Mouse (Mus musculus) liver, adult 2 months (tissue): ENCODE results near the gene Vmn2r121. TPM values are rescaled to one million over a fixed set of nuclear protein-coding genes. Genes with fewer than 3 reads are reported as not detected.

Source experiments
- DNase-seq: peaks from one replicate; pipeline ENCODE4 v3.0.0-alpha.2; 2011; ENCODE audit warnings: low read depth, low spot score; ENCODE audit errors: extremely low read depth
- H3K27ac ChIP-seq: fragments of 200-500 bp; replicated peaks from 2 replicates; pipeline ENCODE4 v1.5.1; 2012; ENCODE audit warnings: low read depth, mild to moderate bottlenecking, control low read depth, inconsistent platforms, low read length; ENCODE audit not compliant: insufficient read depth
- H3K27me3 ChIP-seq: fragments of 200-500 bp; 2 replicates; pipeline ENCODE4 v1.6.1; 2012; ENCODE audit warnings: mild to moderate bottlenecking, moderate library complexity, low read length, inconsistent platforms; ENCODE audit not compliant: control insufficient read depth, insufficient read depth
- H3K36me3 ChIP-seq: fragments of 200-500 bp; 2 replicates; pipeline ENCODE4 v1.6.1; 2012; ENCODE audit warnings: low read length, inconsistent platforms; ENCODE audit not compliant: control insufficient read depth, insufficient read depth
- H3K4me1 ChIP-seq: fragments of 200-500 bp; 2 replicates; pipeline ENCODE4 v1.6.1; 2011; ENCODE audit warnings: low read length; ENCODE audit not compliant: control insufficient read depth, insufficient read depth
- H3K4me3 ChIP-seq: fragments of 200-500 bp; 2 replicates; pipeline ENCODE4 v1.5.1; 2011; ENCODE audit warnings: low read depth, mild to moderate bottlenecking, control low read depth, low read length, moderate library complexity; ENCODE audit not compliant: insufficient read depth
- H3K79me2 ChIP-seq: fragments of 200-500 bp; 2 replicates; pipeline ENCODE4 v1.6.1; 2012; ENCODE audit warnings: inconsistent platforms, mild to moderate bottlenecking, low read length, moderate library complexity; ENCODE audit not compliant: control insufficient read depth, insufficient read depth
- H3K9ac ChIP-seq: fragments of 200-500 bp; 2 replicates; pipeline ENCODE4 v1.6.1; 2012; ENCODE audit warnings: low read depth, mild to moderate bottlenecking, control low read depth, inconsistent platforms, low read length
- CTCF ChIP-seq: fragments of 200-500 bp; IDR thresholded peaks from 2 replicates; pipeline ENCODE4 v1.5.1; 2011; ENCODE audit warnings: low read depth, low read length, control low read depth
- WGBS: fragments of 180-500 bp; shearing (Covaris S2); methylation state at CpG from one replicate; pipeline ENCODE4 v1.1.7; 2018; 5-methylcytosine and 5-hydroxymethylcytosine counted together
- polyA plus RNA-seq: library from polyadenylated mRNA; depleted of rRNA; stranded (reverse); fragments of >200 nt; gene quantifications from 2 replicates; pipeline ENCODE4 v1.2.3, GENCODE M21; 2012; rRNA removed
- total RNA-seq: library from RNA; depleted of rRNA; stranded (reverse); fragments of >200 nt; gene quantifications from 2 replicates; pipeline ENCODE4 v1.2.3, GENCODE M21; 2014; rRNA removed

The Vmn2r121 gene
- total RNA-seq (not detected in 2 replicates), polyA plus RNA-seq (not detected in 2 replicates)

DNA sequence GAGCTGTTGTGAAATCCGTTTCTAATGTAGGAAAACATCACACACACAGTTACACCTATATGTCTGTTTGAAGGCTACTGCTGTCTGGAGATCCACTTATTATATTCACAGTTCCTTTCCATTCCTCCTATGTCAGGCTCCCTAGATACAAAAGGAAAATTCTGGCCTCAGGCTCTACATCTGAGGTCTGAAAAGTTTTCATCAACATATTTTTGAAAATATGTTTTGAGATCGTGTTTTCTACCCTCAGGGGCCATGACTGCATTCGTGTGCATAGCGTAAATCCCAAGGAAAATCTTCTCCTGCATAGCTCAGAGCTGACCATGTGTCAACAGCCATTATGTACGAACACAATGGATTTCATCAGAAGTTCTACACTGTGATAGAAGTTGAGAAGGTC, at the start of gene Vmn2r121:
TSS of gene Vmn2r121 (minus strand) at position 101 of the 400 bp plus-strand sequence.
- Histone ChIP-seq H3K4me3 (no peak within 1 kb of the TSS), H3K9ac (no peak within 1 kb of the TSS), H3K27me3 (no peaks in the 10 kb centered on the region), H3K27ac (no peak within 1 kb of the TSS), H3K4me1 (no peaks in the 10 kb centered on the region), H3K79me2 (no peaks in the 10 kb centered on the region), H3K36me3 (no peaks in the 10 kb centered on the region)
- WGBS, result 64% methylated on average over 5 of the region's 5 CpGs
- no peak for TF ChIP-seq CTCF
- no peak for DNase-seq
